Mouse (Mus musculus) intestine, embryonic 14.5 days (tissue): ENCODE results near the gene Gm960. TPM values are rescaled to one million over a fixed set of nuclear protein-coding genes. Genes with fewer than 3 reads are reported as not detected.

Experiments used
- ATAC-seq: fragments of 200-750 bp; cut with Nextera tagmentation; replicated peaks from 2 replicates; pipeline ENCODE4 v1.8.0; 2017; ENCODE audit warnings: low read depth, moderate number of reproducible peaks, moderate TSS enrichment, moderate library complexity; ENCODE audit not compliant: low FRiP score, low TSS enrichment
- DNase-seq: peaks from one replicate; pipeline ENCODE4 v3.0.0-alpha.2; 2018; ENCODE audit warnings: low spot score
- H3K27ac ChIP-seq: fragments of 300-500 bp; sonication (generic); 2 replicates; pipeline ENCODE4 v1.5.1; 2014; ENCODE audit warnings: low read depth, mild to moderate bottlenecking, control low read depth
- H3K27me3 ChIP-seq: fragments of 300-500 bp; sonication (generic); replicated peaks from 2 replicates; pipeline ENCODE4 v1.6.1; 2014; ENCODE audit warnings: low read length, control low read depth; ENCODE audit not compliant: control insufficient read depth, insufficient read depth
- H3K36me3 ChIP-seq: fragments of 300-500 bp; sonication (generic); 2 replicates; pipeline ENCODE4 v1.6.1; 2014; ENCODE audit warnings: low read length, control low read depth; ENCODE audit not compliant: control insufficient read depth, insufficient read depth
- H3K4me1 ChIP-seq: fragments of 300-500 bp; sonication (generic); replicated peaks from 2 replicates; pipeline ENCODE4 v1.6.1; 2014; ENCODE audit warnings: low read length, control low read depth, mixed read lengths; ENCODE audit not compliant: control insufficient read depth, insufficient read depth
- H3K4me2 ChIP-seq: fragments of 300-500 bp; sonication (generic); 2 replicates; pipeline ENCODE4 v1.6.1; 2014; ENCODE audit warnings: low read length
- H3K4me3 ChIP-seq: fragments of 300-500 bp; sonication (generic); 2 replicates; pipeline ENCODE4 v1.5.1; 2014; ENCODE audit warnings: low read depth, low read length, control low read depth, mixed read lengths
- H3K9ac ChIP-seq: fragments of 300-500 bp; sonication (generic); 2 replicates; pipeline ENCODE4 v1.6.1; 2014; ENCODE audit warnings: mild to moderate bottlenecking, low read length
- H3K9me3 ChIP-seq: fragments of 300-500 bp; sonication (generic); 2 replicates; pipeline ENCODE4 v1.6.1; 2016; ENCODE audit warnings: low read length, control low read depth; ENCODE audit not compliant: control insufficient read depth
- WGBS: fragments of 180-500 bp; shearing (Covaris S2); extraction: QIAGEN DNeasy Blood & Tissue Kit; methylation state at CpG from one replicate; pipeline ENCODE4 v1.1.7; 2014; 5-methylcytosine and 5-hydroxymethylcytosine counted together
- polyA plus RNA-seq: library from polyadenylated mRNA; unstranded; fragments of >200 nt; fragmentation: Nextera tagmentation; extraction: Ambion mirVana; gene quantifications from 2 replicates; pipeline ENCODE4 v1.2.1, GENCODE M21; 2014

Gene Gm960
- polyA plus RNA-seq, 1 experiment from 2014 or later: 3.8 TPM

DNA sequence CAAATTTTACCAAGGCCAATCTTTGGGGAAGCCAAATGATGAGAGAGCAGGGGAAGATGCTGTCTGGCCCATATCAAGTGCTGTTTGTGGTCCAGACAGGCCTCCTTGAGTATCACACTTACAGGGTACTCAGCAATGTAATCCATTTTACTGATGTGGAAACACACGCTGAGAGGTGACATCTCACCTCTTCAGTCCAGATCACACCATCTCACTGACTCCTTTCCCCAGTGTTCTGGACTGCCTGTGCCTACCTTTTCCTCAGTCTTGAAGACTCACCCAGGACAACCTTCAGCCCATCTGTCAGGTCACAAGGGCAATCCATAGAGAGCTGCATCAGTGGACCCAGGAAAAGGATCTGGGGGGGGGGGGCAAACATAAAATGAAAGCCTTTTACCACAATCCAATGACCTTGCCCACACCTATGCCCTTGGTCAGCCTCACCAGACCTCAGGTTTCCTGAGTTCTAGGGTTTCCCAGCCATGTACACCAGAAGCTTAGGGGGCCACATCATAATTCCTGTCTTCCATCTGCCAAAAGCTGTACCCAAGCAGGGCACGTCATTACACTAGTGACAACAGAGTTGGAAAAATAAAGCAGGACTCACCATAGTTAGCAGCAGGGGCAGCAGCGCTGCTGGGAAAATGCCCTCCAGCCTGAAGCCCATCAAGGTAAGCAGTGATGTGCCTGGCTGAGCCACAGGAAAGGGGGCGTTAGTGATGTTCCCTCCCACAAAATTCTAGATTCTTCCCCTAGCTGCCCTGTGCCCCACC lies 73.9 kb downstream of the Gm960 start:
- ATAC-seq (no peak), DNase-seq (no peak)
- Histone ChIP-seq H3K36me3 (peaks cover 33% of the 10 kb centered on the region), H3K9ac (peak overlapping the region; percentile 87), H3K4me2 (peak overlapping the region; percentile 79), H3K9me3 (no peaks in the 10 kb centered on the region), H3K27me3 (no peaks in the 10 kb centered on the region), H3K4me3 (peak overlapping the region; percentile 85), H3K27ac (peak overlapping the region; percentile 89; the same call in 1 of the 2 replicates), H3K4me1 (peaks cover 11% of the 10 kb centered on the region)
- WGBS: 32% methylated on average over 4 of the region's 4 CpGs

DNA sequence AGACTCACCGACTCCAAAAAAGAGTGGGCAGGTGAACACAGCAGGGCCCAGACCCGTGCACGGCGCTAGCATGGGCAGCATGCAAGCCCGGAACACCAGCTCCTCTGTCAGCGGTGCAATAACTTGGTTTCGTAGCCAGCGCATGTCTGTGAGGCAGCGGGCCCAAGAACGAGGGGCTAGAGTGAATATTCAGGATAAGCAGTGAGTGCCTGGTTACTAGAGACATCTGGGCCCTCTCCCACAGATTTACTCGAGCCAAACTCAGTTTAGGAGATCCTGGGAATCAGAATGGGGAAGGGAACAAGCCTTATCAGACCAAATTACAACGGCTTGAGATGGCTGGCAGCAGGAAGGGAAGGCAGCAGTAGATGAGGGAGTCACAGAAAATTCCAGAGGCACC lies 74.5 kb downstream of the Gm960 start:
- Histone ChIP-seq H3K36me3 (peaks cover 33% of the 10 kb centered on the region), H3K9me3 (no peaks in the 10 kb centered on the region), H3K4me1 (peaks cover 11% of the 10 kb centered on the region), H3K27ac (no peak overlapping the region), H3K4me2 (no peak overlapping the region), H3K4me3 (no peak overlapping the region), H3K27me3 (no peaks in the 10 kb centered on the region), H3K9ac (no peak overlapping the region)
- 95% methylated on average over 12 of the region's 12 CpGs for WGBS
- ATAC-seq (no peak), DNase-seq (no peak)

DNA sequence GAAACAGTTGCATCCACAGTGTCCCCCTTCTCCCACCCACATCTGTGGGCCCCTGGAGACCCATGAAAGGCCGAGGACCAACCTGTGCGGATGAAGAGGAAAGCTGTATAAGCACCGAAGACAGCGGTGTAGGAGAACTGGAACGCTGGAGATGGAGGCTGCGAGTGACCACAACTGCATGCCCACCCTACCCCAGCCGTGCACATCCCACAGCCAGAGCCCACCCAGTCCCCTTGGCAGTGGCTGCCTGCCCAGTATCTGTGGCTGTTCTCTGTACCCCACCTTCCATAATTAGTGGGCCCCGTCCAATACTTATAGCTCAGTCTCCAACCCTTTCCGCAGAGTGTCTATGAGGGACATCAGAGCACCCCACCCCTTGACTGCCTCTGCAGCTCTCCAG lies 75.0 kb downstream of the Gm960 start:
- no peaks in the 10 kb centered on the region for H3K9me3 ChIP-seq
- H3K4me3 ChIP-seq: no peak overlapping the region
- no peak overlapping the region for H3K27ac ChIP-seq
- peaks cover 33% of the 10 kb centered on the region for H3K36me3 ChIP-seq
- no peak overlapping the region for H3K9ac ChIP-seq
- H3K27me3 ChIP-seq: no peaks in the 10 kb centered on the region
- no peak overlapping the region for H3K4me2 ChIP-seq
- H3K4me1 ChIP-seq: peaks cover 11% of the 10 kb centered on the region
- WGBS: 96% methylated on average over 9 of the region's 9 CpGs
- ATAC-seq: no peak
- DNase-seq: no peak

DNA sequence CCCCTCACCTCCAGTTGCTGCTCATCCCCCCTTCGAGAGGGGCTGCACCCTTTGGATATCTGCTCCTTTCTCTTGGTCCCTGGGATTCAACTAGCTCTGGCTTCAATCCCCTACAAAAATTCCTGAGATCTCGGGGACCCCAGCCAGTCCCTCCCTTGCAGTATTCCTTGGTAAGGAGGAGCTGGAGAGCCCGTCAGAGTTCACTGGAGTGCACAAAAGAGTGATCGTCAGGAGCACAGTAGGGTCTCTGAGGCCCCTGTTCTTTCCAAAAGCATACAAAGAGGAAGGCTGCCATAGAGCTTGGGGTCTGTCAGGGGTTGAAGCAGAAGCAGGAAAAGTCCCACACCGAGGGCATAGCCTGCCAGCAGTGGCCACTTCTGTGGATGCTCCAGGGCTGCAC lies 75.7 kb downstream of the Gm960 start:
- H3K4me3 ChIP-seq: no peak overlapping the region
- no peak for DNase-seq
- peaks cover 33% of the 10 kb centered on the region for H3K36me3 ChIP-seq
- peaks cover 11% of the 10 kb centered on the region for H3K4me1 ChIP-seq
- no peak overlapping the region for H3K27ac ChIP-seq
- no peaks in the 10 kb centered on the region for H3K27me3 ChIP-seq
- no peak overlapping the region for H3K4me2 ChIP-seq
- H3K9ac ChIP-seq: no peak overlapping the region
- WGBS: 88% methylated on average over 5 of the region's 5 CpGs
- no peak for ATAC-seq
- H3K9me3 ChIP-seq: no peaks in the 10 kb centered on the region

DNA sequence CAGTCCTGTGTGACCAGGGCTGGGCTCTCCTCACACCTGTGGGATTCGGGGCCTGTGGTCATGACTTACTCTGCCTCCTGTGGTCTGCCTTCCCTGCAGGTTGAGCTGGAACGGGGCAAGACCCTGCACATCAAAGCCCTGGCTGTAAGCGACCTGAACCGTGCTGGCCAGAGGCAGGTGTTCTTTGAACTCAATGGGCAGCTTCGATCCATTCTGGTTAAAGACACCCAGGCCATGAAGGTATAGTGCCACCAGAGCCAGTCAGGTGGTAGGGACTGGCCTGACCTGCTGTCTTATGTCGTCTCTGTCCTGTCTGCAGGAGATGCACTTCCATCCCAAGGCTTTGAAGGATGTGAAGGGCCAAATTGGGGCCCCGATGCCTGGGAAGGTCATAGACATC lies 77.7 kb downstream of the Gm960 start:
- DNase-seq (no peak), ATAC-seq (no peak)
- H3K9ac ChIP-seq: no peak overlapping the region
- peaks cover 33% of the 10 kb centered on the region for H3K36me3 ChIP-seq
- H3K27ac ChIP-seq: no peak overlapping the region
- peaks cover 4% of the 10 kb centered on the region; the same call in 1 of the 2 replicates for H3K4me1 ChIP-seq
- H3K9me3 ChIP-seq: no peaks in the 10 kb centered on the region
- 86% methylated on average over 7 of the region's 7 CpGs for WGBS
- no peak overlapping the region for H3K4me3 ChIP-seq
- H3K4me2 ChIP-seq: no peak overlapping the region
- H3K27me3 ChIP-seq: no peaks in the 10 kb centered on the region

DNA sequence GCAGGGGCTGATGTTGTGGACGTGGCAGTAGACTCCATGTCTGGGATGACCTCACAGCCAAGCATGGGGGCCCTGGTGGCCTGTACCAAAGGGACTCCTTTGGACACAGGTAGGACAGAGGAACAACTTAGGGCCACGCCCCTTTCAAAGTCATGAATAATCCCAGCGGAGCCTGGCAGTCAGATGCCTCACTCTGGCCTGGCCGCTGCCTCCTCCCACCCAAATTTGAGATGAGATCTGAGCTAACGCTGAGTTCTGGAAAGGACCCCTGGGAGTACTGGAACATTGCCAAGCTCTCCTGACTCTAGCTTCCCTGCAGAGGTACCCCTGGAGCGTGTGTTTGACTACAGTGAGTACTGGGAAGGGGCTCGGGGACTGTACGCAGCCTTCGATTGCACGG lies 79.0 kb downstream of the Gm960 start:
- H3K27ac ChIP-seq: no peak overlapping the region
- ATAC-seq: no peak
- H3K27me3 ChIP-seq: no peaks in the 10 kb centered on the region
- no peak overlapping the region for H3K4me3 ChIP-seq
- H3K9ac ChIP-seq: no peak overlapping the region
- WGBS: 78% methylated on average over 10 of the region's 10 CpGs
- H3K4me1 ChIP-seq: peaks cover 5% of the 10 kb centered on the region
- no peak for DNase-seq
- H3K4me2 ChIP-seq: no peak overlapping the region
- peaks cover 33% of the 10 kb centered on the region for H3K36me3 ChIP-seq
- no peaks in the 10 kb centered on the region for H3K9me3 ChIP-seq

DNA sequence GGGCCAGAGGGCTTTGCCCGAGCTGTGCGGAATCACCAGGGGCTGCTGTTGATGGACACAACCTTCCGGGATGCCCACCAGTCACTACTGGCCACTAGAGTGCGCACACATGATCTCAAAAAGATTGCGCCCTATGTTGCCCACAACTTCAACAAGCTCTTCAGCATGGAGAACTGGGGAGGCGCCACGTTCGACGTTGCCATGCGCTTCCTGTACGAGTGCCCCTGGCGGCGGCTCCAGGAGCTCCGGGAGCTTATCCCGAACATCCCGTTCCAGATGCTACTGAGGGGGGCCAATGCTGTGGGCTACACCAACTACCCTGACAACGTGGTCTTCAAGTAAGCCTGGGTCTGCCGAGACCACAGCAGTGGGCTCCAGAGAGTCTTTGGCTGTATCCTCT lies 80.3 kb downstream of the Gm960 start:
- ATAC-seq (no peak), DNase-seq (no peak)
- peaks cover 35% of the 10 kb centered on the region for H3K36me3 ChIP-seq
- no peak overlapping the region for H3K4me2 ChIP-seq
- no peak overlapping the region for H3K4me3 ChIP-seq
- no peaks in the 10 kb centered on the region for H3K9me3 ChIP-seq
- H3K27me3 ChIP-seq: no peaks in the 10 kb centered on the region
- H3K9ac ChIP-seq: no peak overlapping the region
- H3K4me1 ChIP-seq: peaks cover 8% of the 10 kb centered on the region
- no peak overlapping the region for H3K27ac ChIP-seq
- WGBS: 40% methylated on average over 18 of the region's 18 CpGs

DNA sequence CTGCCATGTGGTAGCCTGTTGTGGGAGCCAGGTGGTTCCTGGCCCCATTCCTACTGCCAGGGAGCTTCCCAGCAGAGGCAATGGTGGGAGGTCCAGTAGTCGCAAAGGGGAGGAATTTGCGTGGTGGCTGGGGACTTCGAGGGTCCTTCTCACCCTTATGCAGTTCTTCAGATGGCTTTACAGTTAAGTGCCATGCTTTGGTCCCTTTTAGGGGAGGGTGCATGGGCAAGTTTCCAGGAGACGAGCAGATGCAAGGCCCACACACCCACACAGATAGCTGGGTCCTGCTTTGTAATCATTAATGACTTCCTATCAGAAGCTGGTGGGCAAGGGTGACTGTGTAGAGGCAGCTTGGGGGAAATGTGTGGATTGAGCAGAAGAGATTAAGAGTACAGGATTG lies 81.9 kb downstream of the Gm960 start:
- Histone ChIP-seq H3K4me1 (peaks cover 8% of the 10 kb centered on the region), H3K27me3 (no peaks in the 10 kb centered on the region), H3K4me3 (no peak overlapping the region), H3K4me2 (peak overlapping the region; percentile 61; the same call in 1 of the 2 replicates), H3K36me3 (peaks cover 34% of the 10 kb centered on the region), H3K9me3 (no peaks in the 10 kb centered on the region), H3K9ac (no peak overlapping the region), H3K27ac (no peak overlapping the region)
- DNase-seq (no peak), ATAC-seq (no peak)
- 33% methylated on average over 4 of the region's 4 CpGs for WGBS
